Mouse (Mus musculus) left cerebral cortex, adult 18-20 months (tissue): Measurements from ENCODE around the gene Zfp689. TPM values are rescaled to one million over a fixed set of nuclear protein-coding genes. Genes with fewer than 3 reads are reported as not detected.
A peak's percentile ranks its signal among the peaks of the same experiment; 100 is the strongest.
"Not testable (repeated sequence)": the region's sequence is repeated elsewhere in the genome, so short reads cannot be mapped to it uniquely, and the experiment has no call there.

Experiments
- DNase-seq, 2 experiments: peaks; one replicate each; pipeline ENCODE4 v3.0.0; 2021 to 2022; ENCODE audit warnings: low spot score in 2 of 2, mixed read lengths in 1 of 2
- long read RNA-seq, 2 experiments: library from polyadenylated mRNA; stranded (forward); transcript quantifications; one replicate each; pipeline ENCODE4 v2.0.0; 2021
- total RNA-seq, 2 experiments: library from RNA; stranded (reverse); gene quantifications; 2 replicates each; pipeline ENCODE4 v1.2.3; 2021

Zfp689 gene
- total RNA-seq: 1 to 10 TPM; 5.4 to 6.2 TPM
- long read RNA-seq, experiment 1, transcript Zfp689-201 (3 exons, 3,621 nt): major isoform, 5 of 7 reads
- long read RNA-seq, experiment 1, partial matches to known transcripts: 0 of 7 reads
- long read RNA-seq, experiment 1, other reads (novel, unspliced or antisense): 2 of 7 reads
- long read RNA-seq, experiment 2, partial matches to known transcripts: 1 of 5 reads
- long read RNA-seq, experiment 2, other reads (novel, unspliced or antisense): 0 of 5 reads

- peak; percentile 89 to 94 for DNase-seq
These were observed at the start of gene Zfp689 for GRCm38 (mm10) chr7:127448521-127449300. Gene Zfp689, minus strand, starts transcription at chr7:127449158.

GRCm38 (mm10) chr7:127498407-127498806 lies 49.4 kb upstream of the Zfp689 start:
- no peak for DNase-seq

GRCm38 (mm10) chr7:127497382-127497781 lies 48.4 kb upstream of the Zfp689 start:
- no peak for DNase-seq

GRCm38 (mm10) chr7:127494648-127495047 lies 45.7 kb upstream of the Zfp689 start:
- no peak for DNase-seq

GRCm38 (mm10) chr7:127491846-127492245 lies 42.9 kb upstream of the Zfp689 start:
- DNase-seq: no peak

GRCm38 (mm10) chr7:127489982-127490381 lies 41.0 kb upstream of the Zfp689 start:
- DNase-seq: no peak

GRCm38 (mm10) chr7:127488364-127488763 lies 39.4 kb upstream of the Zfp689 start:
- not testable (repeated sequence) for DNase-seq

- no peak for DNase-seq
These were observed 36.5 kb upstream of the Zfp689 start for GRCm38 (mm10) chr7:127485416-127485815.

GRCm38 (mm10) chr7:127480321-127480720 lies 31.4 kb upstream of the Zfp689 start:
- no peak for DNase-seq

- DNase-seq: no peak
These were observed 30.6 kb upstream of the Zfp689 start for GRCm38 (mm10) chr7:127479318-127480225.

GRCm38 (mm10) chr7:127478635-127479317 lies 29.8 kb upstream of the Zfp689 start, which contains the start of gene Fbrs:
Gene Fbrs, plus strand, starts transcription at chr7:127479199.
- DNase-seq: peak; percentile 88 to 90

GRCm38 (mm10) chr7:127477687-127478634 lies 29.0 kb upstream of the Zfp689 start:
- DNase-seq: peak; percentile 99

- no peak for DNase-seq
These were observed 27.9 kb upstream of the Zfp689 start for GRCm38 (mm10) chr7:127476855-127477254.

GRCm38 (mm10) chr7:127476336-127476735 lies 27.4 kb upstream of the Zfp689 start:
- no peak for DNase-seq

GRCm38 (mm10) chr7:127475186-127475740 lies 26.3 kb upstream of the Zfp689 start:
- DNase-seq: no peak

- DNase-seq: no peak
These were observed 25.6 kb upstream of the Zfp689 start for GRCm38 (mm10) chr7:127474378-127475070.

- DNase-seq: no peak
These were observed 24.7 kb upstream of the Zfp689 start for GRCm38 (mm10) chr7:127473705-127474104.

- no peak for DNase-seq
These were observed 23.1 kb upstream of the Zfp689 start for GRCm38 (mm10) chr7:127472060-127472459.

GRCm38 (mm10) chr7:127471646-127472010 lies 22.7 kb upstream of the Zfp689 start:
- no peak for DNase-seq
